In the genomic region with DNA sequence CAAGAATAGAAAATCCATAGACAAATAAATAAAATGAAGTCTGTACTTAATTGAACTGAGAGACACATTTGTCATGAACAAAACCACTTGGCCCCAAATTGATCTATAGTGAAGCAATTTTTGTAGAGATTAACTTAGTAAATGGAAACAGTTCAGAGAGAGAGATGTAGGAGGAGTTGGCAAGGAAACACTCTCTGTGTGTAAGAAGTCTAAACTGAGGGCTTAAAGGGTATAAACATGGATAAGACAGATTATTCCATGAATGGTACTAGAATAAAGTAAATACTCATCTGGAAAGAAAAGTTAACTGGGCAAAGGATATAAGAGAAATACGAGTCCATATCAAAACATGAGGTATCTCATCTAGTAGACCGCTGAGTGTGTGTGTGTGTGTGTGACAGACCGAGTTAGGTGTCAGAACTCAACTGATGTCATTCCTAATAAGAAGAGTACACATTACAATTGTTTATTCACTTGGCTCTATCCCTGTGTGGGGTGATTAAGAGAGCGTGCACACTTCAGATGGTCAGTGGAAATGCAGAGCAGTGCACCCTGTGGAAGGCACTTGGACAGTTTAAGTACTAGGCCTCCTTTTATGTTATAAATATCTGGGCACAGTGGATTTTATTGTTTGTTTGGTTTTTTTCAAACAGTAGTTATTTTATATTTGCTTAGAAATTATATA, we compare ENCODE assay signal across 19 mouse cellular contexts.
"Had no signal": no experiment of that assay in that cellular context is flagged by ENCODE, and none has a peak within 500 bp of the region (broad histone marks: within the 10 kb centered on the region; RNA-seq: fewer than 3 reads in every experiment).

No protein-coding gene starts in this region.

- H3K4me3 ChIP-seq: limb, embryonic 15.5 days; liver, embryonic 12.5 days; lung, embryonic 15.5 days; midbrain, embryonic 10.5 days; midbrain, embryonic 13.5 days; midbrain, embryonic 15.5 days; myocyte; neural tube, embryonic 13.5 days; neural tube, embryonic 15.5 days had no signal

- DNase-seq: lung, adult 18-20 months; retina, postnatal 1 day; right cerebral cortex, adult 18-20 months; right cerebral cortex, postnatal 25 days; right cerebral cortex, postnatal 4 days; spleen, adult 18-20 months; thymus, adult 18-20 months; thymus, postnatal 14 days; thymus, postnatal 36 days had no signal

- H3K9ac ChIP-seq: limb, embryonic 15.5 days; liver, embryonic 12.5 days; liver, embryonic 14.5 days; lung, embryonic 15.5 days; midbrain, embryonic 13.5 days; midbrain, embryonic 15.5 days; neural tube, embryonic 13.5 days; neural tube, embryonic 15.5 days had no signal

- H3K27me3 ChIP-seq: limb, embryonic 15.5 days; liver, embryonic 12.5 days; lung, embryonic 15.5 days; midbrain, embryonic 13.5 days; midbrain, embryonic 15.5 days; neural tube, embryonic 13.5 days; neural tube, embryonic 15.5 days had no signal

- H3K27ac ChIP-seq: limb, embryonic 15.5 days; liver, embryonic 12.5 days; liver, embryonic 14.5 days; lung, embryonic 15.5 days; midbrain, embryonic 10.5 days; midbrain, embryonic 13.5 days; midbrain, embryonic 15.5 days; neural tube, embryonic 13.5 days; neural tube, embryonic 15.5 days had no signal

- H3K4me2 ChIP-seq: limb, embryonic 15.5 days; liver, embryonic 12.5 days; lung, embryonic 15.5 days; midbrain, embryonic 13.5 days; midbrain, embryonic 15.5 days; neural tube, embryonic 13.5 days; neural tube, embryonic 15.5 days had no signal

- H3K9me3 ChIP-seq: limb, embryonic 15.5 days; liver, embryonic 12.5 days; lung, embryonic 15.5 days; midbrain, embryonic 10.5 days; midbrain, embryonic 13.5 days; midbrain, embryonic 15.5 days; neural tube, embryonic 13.5 days; neural tube, embryonic 15.5 days had no signal

- H3K4me1 ChIP-seq: limb, embryonic 15.5 days; lung, embryonic 15.5 days; midbrain, embryonic 10.5 days; midbrain, embryonic 13.5 days; midbrain, embryonic 15.5 days; neural tube, embryonic 13.5 days; neural tube, embryonic 15.5 days had no signal

- ATAC-seq: liver, embryonic 12.5 days; midbrain, embryonic 13.5 days; midbrain, embryonic 15.5 days had no signal
